Mouse (Mus musculus) left cerebral cortex, adult 18-20 months (tissue): Measurements from ENCODE around the gene Fam243. TPM values are rescaled to one million over a fixed set of nuclear protein-coding genes. Genes with fewer than 3 reads are reported as not detected.

ENCODE experiments used
- DNase-seq, 2 experiments: peaks; one replicate each; pipeline ENCODE4 v3.0.0; 2021 to 2022; ENCODE audit warnings: low spot score in 2 of 2, mixed read lengths in 1 of 2
- total RNA-seq, 2 experiments: library from RNA; stranded (reverse); gene quantifications; 2 replicates each; pipeline ENCODE4 v1.2.3; 2021

The Fam243 gene
- total RNA-seq, 2 experiments from 2014 or later: not detected

DNA sequence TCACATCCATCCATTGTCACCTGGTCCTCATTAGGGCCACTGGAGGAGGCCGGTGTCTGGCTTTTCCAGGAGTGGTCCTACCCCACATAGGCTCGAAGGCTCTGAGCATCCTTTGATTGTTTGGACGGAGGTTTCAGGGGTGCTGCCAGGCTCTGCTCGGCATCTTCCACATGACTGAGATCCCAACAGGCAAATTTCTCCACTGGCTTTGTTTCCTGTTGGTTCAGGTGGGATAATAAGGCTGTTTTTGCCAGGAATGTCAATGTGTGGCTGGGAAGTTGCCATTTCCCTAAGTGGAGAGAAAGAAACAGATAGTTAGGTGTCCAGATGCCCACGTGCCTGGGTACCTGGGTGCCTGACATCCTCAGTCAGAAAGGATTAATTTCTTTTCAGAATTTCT is 46.7 kb downstream of the Fam243 start:
- no peak for DNase-seq

Other genes starting within 250 kb of the Fam243 start
- gene Kcne2, start 29.1 kb downstream of the Fam243 start, total RNA-seq: under 1 TPM in 1 of 2 experiments, not detected in 1; 0.21 TPM
- gene Smim11, start 20.2 kb downstream of the Fam243 start, total RNA-seq: 10 to 100 TPM; 20.2 to 20.6 TPM
- gene Kcne1, start 38.0 kb upstream of the Fam243 start, total RNA-seq: not detected
- gene Rcan1, start 149.4 kb upstream of the Fam243 start, total RNA-seq: 10 to 100 TPM; 59.2 to 69.2 TPM
- 1 to 10 TPM in 1 of 2 experiments, under 1 TPM in 1; 0.98 to 1.7 TPM for gene Clic6, start 164.3 kb upstream of the Fam243 start, total RNA-seq